11 mouse cellular contexts compared by ENCODE assay signal in genomic region chr11:69407724-69408004, GRCm38 (mm10). TPM values are rescaled to one million over a fixed set of nuclear protein-coding genes. Genes with fewer than 3 reads are reported as not detected.
DNase-seq lines count a peak whose midpoint lies in the region; ATAC-seq lines count a peak whose summit lies in the region.
"Had no signal": no experiment of that assay in that cellular context is flagged by ENCODE, and none has a peak within 500 bp of the region (broad histone marks: within the 10 kb centered on the region; RNA-seq: fewer than 3 reads in every experiment).

No protein-coding gene starts in this region.

- no peak for ATAC-seq in megakaryocyte, adult 5-6 weeks (ENCODE audit: poor library complexity, severe bottlenecking)
- no peak for ATAC-seq in limb, embryonic 15.5 days (ENCODE audit: insufficient number of reproducible peaks, low FRiP score, low TSS enrichment, low read depth)
- no peak for ATAC-seq in stomach, embryonic 15.5 days (ENCODE audit: insufficient read depth, low FRiP score, low read depth)

- WGBS in heart, embryonic 10.5 days = 83% methylated on average over 4 of the region's 4 CpGs
- WGBS in limb, embryonic 15.5 days = 84% methylated on average over 4 of the region's 4 CpGs
- 77% methylated on average over 4 of the region's 4 CpGs for WGBS in stomach, embryonic 15.5 days

- peaks cover 52% of the 10 kb centered on the region for H3K4me1 ChIP-seq in heart, embryonic 10.5 days
- peaks cover 39% of the 10 kb centered on the region for H3K4me1 ChIP-seq in megakaryocyte, embryonic 14.5 days
- peaks cover 39% of the 10 kb centered on the region for H3K4me1 ChIP-seq in limb, embryonic 15.5 days
- peaks cover 19% of the 10 kb centered on the region for H3K4me1 ChIP-seq in stomach, embryonic 15.5 days

- DNase-seq in heart, embryonic 10.5 days (ENCODE audit: low spot score) = no peak
- no peak for DNase-seq in heart, adult 18-20 months
- DNase-seq in ovary, adult 18-20 months (ENCODE audit: low spot score) = no peak
- no peak for DNase-seq in gastrocnemius, postnatal 36 days
- DNase-seq: adrenal gland, adult 2 months; embryo, embryonic 11 days had no signal

- H3K36me3 ChIP-seq in heart, embryonic 10.5 days = peaks cover 65% of the 10 kb centered on the region
- peaks cover 63% of the 10 kb centered on the region for H3K36me3 ChIP-seq in megakaryocyte, embryonic 14.5 days (replicated peaks; ENCODE audit: low read length)
- peaks cover 59% of the 10 kb centered on the region for H3K36me3 ChIP-seq in limb, embryonic 15.5 days
- H3K36me3 ChIP-seq in stomach, embryonic 15.5 days = peaks cover 46% of the 10 kb centered on the region

- intact Hi-C loops in gastrocnemius, postnatal 36 days (cut with DNase I) = loop anchor here (2.0 kb wide), 1 partner anchor 13 kb away; no protein-coding TSS in a partner anchor

- peak overlapping the region; percentile 94; the same call in 1 of the 2 replicates for H3K4me2 ChIP-seq in limb, embryonic 15.5 days
- peak overlapping the region; percentile 93; the same call in 1 of the 2 replicates for H3K4me2 ChIP-seq in stomach, embryonic 15.5 days

- no peak overlapping the region for H3K27ac ChIP-seq in heart, embryonic 10.5 days
- H3K27ac ChIP-seq in limb, embryonic 15.5 days = no peak overlapping the region
- no peak overlapping the region for H3K27ac ChIP-seq in stomach, embryonic 15.5 days
- H3K27ac ChIP-seq: macrophage had no signal

- H3K27me3 ChIP-seq in heart, embryonic 10.5 days (ENCODE audit: insufficient read depth, poor library complexity, severe bottlenecking) = no peaks in the 10 kb centered on the region
- no peaks in the 10 kb centered on the region for H3K27me3 ChIP-seq in megakaryocyte, embryonic 14.5 days (replicated peaks)
- no peaks in the 10 kb centered on the region for H3K27me3 ChIP-seq in limb, embryonic 15.5 days
- H3K27me3 ChIP-seq in stomach, embryonic 15.5 days (replicated peaks) = no peaks in the 10 kb centered on the region

- H3K4me3 ChIP-seq in heart, embryonic 10.5 days = peak overlapping the region; percentile 86; the same call in 1 of the 2 replicates
- H3K4me3 ChIP-seq in megakaryocyte, embryonic 14.5 days (replicated peaks) = peak overlapping the region; percentile 99
- no peak overlapping the region for H3K4me3 ChIP-seq in limb, embryonic 15.5 days
- H3K4me3 ChIP-seq in stomach, embryonic 15.5 days (replicated peaks) = no peak overlapping the region

- H3K9me3 ChIP-seq in heart, embryonic 10.5 days = no peaks in the 10 kb centered on the region
- no peaks in the 10 kb centered on the region for H3K9me3 ChIP-seq in megakaryocyte, embryonic 14.5 days
- H3K9me3 ChIP-seq in limb, embryonic 15.5 days = no peaks in the 10 kb centered on the region
- H3K9me3 ChIP-seq in stomach, embryonic 15.5 days = no peaks in the 10 kb centered on the region

- no peak overlapping the region for H3K9ac ChIP-seq in limb, embryonic 15.5 days
- no peak overlapping the region for H3K9ac ChIP-seq in stomach, embryonic 15.5 days

RNA-seq across cellular contexts. Expression of gene Kdm6b, which starts 5.8 kb away (rescaled TPM):
- polyA plus RNA-seq in heart, embryonic 10.5 days (2016; fragmentation: Nextera tagmentation; extraction: Ambion mirVana) = 20.9 and 26.9 TPM in 2 replicates
- total RNA-seq in heart, adult 18-20 months (2021) = 10 to 100 TPM; 15.8 to 18.0 TPM
- polyA plus RNA-seq in megakaryocyte, embryonic 14.5 days (2012; ENCODE audit: insufficient read depth, low replicate concordance) = 44.5 and 45.4 TPM in 2 replicates
- total RNA-seq in megakaryocyte, adult 5-6 weeks (2015) = 27.1 and 29.0 TPM in 2 replicates
- 5.0 and 6.7 TPM in 2 replicates for total RNA-seq in megakaryocyte, adult 5-6 weeks (2017)
- 30.8 and 32.0 TPM in 2 replicates for polyA plus RNA-seq in limb, embryonic 15.5 days (2015; fragmentation: Nextera tagmentation; extraction: Ambion mirVana)
- polyA plus RNA-seq in stomach, embryonic 15.5 days (2015; fragmentation: Nextera tagmentation; extraction: Ambion mirVana) = 25.4 and 26.5 TPM in 2 replicates
- 10 to 100 TPM; 23.0 to 27.2 TPM for total RNA-seq in gastrocnemius, postnatal 36 days (2021)

RNA-seq across cellular contexts. Expression of gene Tmem88, which starts 9.6 kb away (rescaled TPM):
- 38.9 and 52.5 TPM in 2 replicates for polyA plus RNA-seq in heart, embryonic 10.5 days (2016; fragmentation: Nextera tagmentation; extraction: Ambion mirVana)
- total RNA-seq in heart, adult 18-20 months (2021) = 10 to 100 TPM; 10.3 to 14.3 TPM
- 0.35 TPM in 1 of 2 replicates, not detected in the other for polyA plus RNA-seq in megakaryocyte, embryonic 14.5 days (2012; ENCODE audit: insufficient read depth, low replicate concordance)
- total RNA-seq in megakaryocyte, adult 5-6 weeks (2015) = 0.14 TPM in 1 of 2 replicates, not detected in the other
- total RNA-seq in megakaryocyte, adult 5-6 weeks (2017) = 0.18 TPM in 1 of 2 replicates, not detected in the other
- 18.8 and 20.4 TPM in 2 replicates for polyA plus RNA-seq in limb, embryonic 15.5 days (2015; fragmentation: Nextera tagmentation; extraction: Ambion mirVana)
- 26.7 and 29.4 TPM in 2 replicates for polyA plus RNA-seq in stomach, embryonic 15.5 days (2015; fragmentation: Nextera tagmentation; extraction: Ambion mirVana)
- total RNA-seq in gastrocnemius, postnatal 36 days (2021) = 1 to 10 TPM; 6.3 to 7.9 TPM

RNA-seq across cellular contexts. Expression of gene Cyb5d1, which starts 12.2 kb away (rescaled TPM):
- polyA plus RNA-seq in heart, embryonic 10.5 days (2016; fragmentation: Nextera tagmentation; extraction: Ambion mirVana) = 27.4 and 31.8 TPM in 2 replicates
- 10 to 100 TPM; 30.2 to 32.2 TPM for total RNA-seq in heart, adult 18-20 months (2021)
- 0.25 and 2.4 TPM in 2 replicates for polyA plus RNA-seq in megakaryocyte, embryonic 14.5 days (2012; ENCODE audit: insufficient read depth, low replicate concordance)
- 11.6 and 15.3 TPM in 2 replicates for total RNA-seq in megakaryocyte, adult 5-6 weeks (2015)
- total RNA-seq in megakaryocyte, adult 5-6 weeks (2017) = 24.0 and 28.1 TPM in 2 replicates
- polyA plus RNA-seq in limb, embryonic 15.5 days (2015; fragmentation: Nextera tagmentation; extraction: Ambion mirVana) = 30.2 and 36.6 TPM in 2 replicates
- polyA plus RNA-seq in stomach, embryonic 15.5 days (2015; fragmentation: Nextera tagmentation; extraction: Ambion mirVana) = 24.9 and 25.3 TPM in 2 replicates
- 10 to 100 TPM; 24.6 to 26.2 TPM for total RNA-seq in gastrocnemius, postnatal 36 days (2021)

RNA-seq across cellular contexts. Expression of gene Naa38, which starts 12.4 kb away (rescaled TPM):
- polyA plus RNA-seq in heart, embryonic 10.5 days (2016; fragmentation: Nextera tagmentation; extraction: Ambion mirVana) = 158 and 165 TPM in 2 replicates
- total RNA-seq in heart, adult 18-20 months (2021) = 100 to 1,000 TPM; 112 to 118 TPM
- 33.8 and 159 TPM in 2 replicates for polyA plus RNA-seq in megakaryocyte, embryonic 14.5 days (2012; ENCODE audit: insufficient read depth, low replicate concordance)
- 90.6 and 105 TPM in 2 replicates for total RNA-seq in megakaryocyte, adult 5-6 weeks (2015)
- total RNA-seq in megakaryocyte, adult 5-6 weeks (2017) = 147 and 161 TPM in 2 replicates
- 143 and 144 TPM in 2 replicates for polyA plus RNA-seq in limb, embryonic 15.5 days (2015; fragmentation: Nextera tagmentation; extraction: Ambion mirVana)
- 154 and 179 TPM in 2 replicates for polyA plus RNA-seq in stomach, embryonic 15.5 days (2015; fragmentation: Nextera tagmentation; extraction: Ambion mirVana)
- 10 to 100 TPM; 58.8 to 67.0 TPM for total RNA-seq in gastrocnemius, postnatal 36 days (2021)

RNA-seq across cellular contexts. Expression of gene Chd3, which starts 38.5 kb away (rescaled TPM):
- polyA plus RNA-seq in heart, embryonic 10.5 days (2016; fragmentation: Nextera tagmentation; extraction: Ambion mirVana) = 15.8 and 26.5 TPM in 2 replicates
- total RNA-seq in heart, adult 18-20 months (2021) = 10 to 100 TPM; 16.2 to 26.3 TPM
- 14.5 and 29.7 TPM in 2 replicates for polyA plus RNA-seq in megakaryocyte, embryonic 14.5 days (2012; ENCODE audit: insufficient read depth, low replicate concordance)
- 13.6 and 13.9 TPM in 2 replicates for total RNA-seq in megakaryocyte, adult 5-6 weeks (2015)
- 17.1 and 19.8 TPM in 2 replicates for total RNA-seq in megakaryocyte, adult 5-6 weeks (2017)
- polyA plus RNA-seq in limb, embryonic 15.5 days (2015; fragmentation: Nextera tagmentation; extraction: Ambion mirVana) = 77.4 and 89.3 TPM in 2 replicates
- polyA plus RNA-seq in stomach, embryonic 15.5 days (2015; fragmentation: Nextera tagmentation; extraction: Ambion mirVana) = 53.4 and 54.0 TPM in 2 replicates
- 10 to 100 TPM in 1 of 2 experiments, 1 to 10 TPM in 1; 7.6 to 11.2 TPM for total RNA-seq in gastrocnemius, postnatal 36 days (2021)

Comparison
In these comparisons a context has a peak if more than half of its experiments do, and no peak if none do; other contexts are left out.
1. H3K4me3 ChIP-seq: peak in heart, embryonic 10.5 days (single experiment) and megakaryocyte, embryonic 14.5 days (single experiment); none in limb, embryonic 15.5 days (single experiment) and stomach, embryonic 15.5 days (single experiment).
2. RNA of gene Tmem88, which starts 9.6 kb away (polyA plus RNA-seq): 38.9 to 52.5 TPM in heart, embryonic 10.5 days, 26.7 to 29.4 TPM in stomach, embryonic 15.5 days and 18.8 to 20.4 TPM in limb, embryonic 15.5 days; 0.35 TPM in megakaryocyte, embryonic 14.5 days; every median in the first group is over 10 times any median in the second.